Mouse (Mus musculus) MEL (cell line): ENCODE results near the gene Fbxo48. TPM values are rescaled to one million over a fixed set of nuclear protein-coding genes. Genes with fewer than 3 reads are reported as not detected.

Source experiments
- DNase-seq: peaks from one replicate; pipeline ENCODE4 v3.0.0; 2011; ENCODE audit warnings: low read depth, low spot score
- H3K27ac ChIP-seq: 2 replicates; pipeline ENCODE4 v1.5.1; 2012; ENCODE audit warnings: low read depth, mild to moderate bottlenecking, control low read depth, low read length, moderate library complexity; ENCODE audit not compliant: control insufficient read depth
- H3K27me3 ChIP-seq, 2 experiments: fragments of 150-350 bp in 1 of 2; sonication (generic) in 1 of 2; 2 replicates each; pipeline ENCODE4 v1.6.1; 2012; ENCODE audit warnings: low read length in 2 of 2, mild to moderate bottlenecking in 2 of 2, improper control_type of control experiment in 1 of 2, moderate library complexity in 1 of 2; ENCODE audit not compliant: insufficient read depth in 2 of 2, control insufficient read depth in 1 of 2
- H3K36me3 ChIP-seq, 2 experiments: 2 replicates each; pipeline ENCODE4 v1.6.1; 2012 to 2014; ENCODE audit warnings: low read length in 2 of 2, improper control_type of control experiment in 1 of 2, inconsistent platforms in 1 of 2, mild to moderate bottlenecking in 1 of 2; ENCODE audit not compliant: insufficient read depth in 2 of 2, control insufficient read depth in 1 of 2
- H3K4me1 ChIP-seq, 2 experiments: fragments of 150-350 bp in 1 of 2; sonication (generic) in 1 of 2; 2 replicates each; pipeline ENCODE4 v1.6.1; 2012; ENCODE audit warnings: low read length in 2 of 2, improper control_type of control experiment in 1 of 2, mild to moderate bottlenecking in 1 of 2; ENCODE audit not compliant: insufficient read depth in 2 of 2, control insufficient read depth in 1 of 2
- H3K4me3 ChIP-seq, 2 experiments: fragments of 150-350 bp in 1 of 2; sonication (generic) in 1 of 2; 2 replicates each; pipeline ENCODE4 v1.5.1; 2012; ENCODE audit warnings: low read depth in 2 of 2, low read length in 2 of 2, mild to moderate bottlenecking in 2 of 2, moderate library complexity in 2 of 2, control low read depth in 1 of 2, improper control_type of control experiment in 1 of 2; ENCODE audit not compliant: control insufficient read depth in 1 of 2, insufficient read depth in 1 of 2
- H3K79me2 ChIP-seq: 2 replicates; pipeline ENCODE4 v1.6.1; 2012; ENCODE audit warnings: mild to moderate bottlenecking, low read length, moderate library complexity; ENCODE audit not compliant: control insufficient read depth, poor library complexity, insufficient read depth
- H3K9ac ChIP-seq: 2 replicates; pipeline ENCODE4 v1.6.1; 2012; ENCODE audit warnings: low read depth, mild to moderate bottlenecking, control low read depth, low read length, moderate library complexity; ENCODE audit not compliant: control insufficient read depth, poor library complexity, severe bottlenecking
- H3K9me3 ChIP-seq: fragments of 150-350 bp; sonication (generic); replicated peaks from 2 replicates; pipeline ENCODE4 v1.6.1; 2012; ENCODE audit warnings: mild to moderate bottlenecking, low read length, improper control_type of control experiment, moderate library complexity; ENCODE audit not compliant: insufficient read depth
- BHLHE40 ChIP-seq: IDR thresholded peaks from 2 replicates; pipeline ENCODE4 v1.6.1; 2012; ENCODE audit warnings: low read depth, mild to moderate bottlenecking, inconsistent platforms, low read length, improper control_type of control experiment, borderline replicate concordance
- CHD1 ChIP-seq: IDR thresholded peaks from 2 replicates; pipeline ENCODE4 v1.6.1; 2012; ENCODE audit warnings: low read depth, mild to moderate bottlenecking, inconsistent platforms, low read length, improper control_type of control experiment
- CHD2 ChIP-seq: IDR thresholded peaks from 2 replicates; pipeline ENCODE4 v1.6.1; 2011; ENCODE audit warnings: low read length, improper control_type of control experiment
- CTCF ChIP-seq, 3 experiments: IDR thresholded peaks in 2 of 3; conservative IDR thresholded peaks in 1 of 3; 2 replicates each; pipeline ENCODE4 v1.5.1; 2011 to 2012; ENCODE audit warnings: low read length in 3 of 3, low read depth in 2 of 3, mild to moderate bottlenecking in 2 of 3, improper control_type of control experiment in 1 of 3, inconsistent platforms in 1 of 3, mixed read lengths in 1 of 3, moderate library complexity in 1 of 3; ENCODE audit not compliant: control insufficient read depth in 1 of 3, insufficient read depth in 1 of 3, poor library complexity in 1 of 3, severe bottlenecking in 1 of 3
- ELF1 ChIP-seq: IDR thresholded peaks from 2 replicates; pipeline ENCODE4 v1.6.1; 2014; ENCODE audit warnings: low read depth, mild to moderate bottlenecking, inconsistent platforms, low read length, improper control_type of control experiment, moderate library complexity
- EP300 ChIP-seq, 2 experiments: IDR thresholded peaks; 2 replicates each; pipeline ENCODE4 v1.6.1; 2011; ENCODE audit warnings: improper control_type of control experiment in 2 of 2, low read length in 2 of 2, low read depth in 1 of 2, mild to moderate bottlenecking in 1 of 2
- ETS1 ChIP-seq: IDR thresholded peaks from 2 replicates; pipeline ENCODE4 v1.6.1; 2012; ENCODE audit warnings: low read depth, mild to moderate bottlenecking, inconsistent platforms, low read length, improper control_type of control experiment, moderate library complexity
- GABPA ChIP-seq: IDR thresholded peaks from 2 replicates; pipeline ENCODE4 v1.6.1; 2012; ENCODE audit warnings: low read depth, mild to moderate bottlenecking, inconsistent platforms, low read length, improper control_type of control experiment, moderate library complexity
- GATA1 ChIP-seq: IDR thresholded peaks from 2 replicates; pipeline ENCODE4 v1.6.1; 2011; ENCODE audit warnings: low read depth, low read length, improper control_type of control experiment
- HCFC1 ChIP-seq: IDR thresholded peaks from 2 replicates; pipeline ENCODE4 v1.6.1; 2012; ENCODE audit warnings: low read depth, mild to moderate bottlenecking, inconsistent platforms, low read length, improper control_type of control experiment, moderate library complexity
- JUND ChIP-seq: IDR thresholded peaks from 2 replicates; pipeline ENCODE4 v1.6.1; 2011; ENCODE audit warnings: low read depth, mild to moderate bottlenecking, improper control_type of control experiment, low read length
- KAT2A ChIP-seq: conservative IDR thresholded peaks from 2 replicates; pipeline ENCODE4 v1.6.1; 2012; ENCODE audit warnings: low read depth, low read length, improper control_type of control experiment, inconsistent platforms
- MAFK ChIP-seq: IDR thresholded peaks from 2 replicates; pipeline ENCODE4 v1.6.1; 2011; ENCODE audit warnings: low read depth, mild to moderate bottlenecking, low read length, improper control_type of control experiment, borderline replicate concordance
- MAX ChIP-seq: IDR thresholded peaks from 2 replicates; pipeline ENCODE4 v1.6.1; 2011; ENCODE audit warnings: low read length, improper control_type of control experiment
- MAZ ChIP-seq: IDR thresholded peaks from 2 replicates; pipeline ENCODE4 v1.6.1; 2012; ENCODE audit warnings: low read depth, mild to moderate bottlenecking, inconsistent platforms, low read length, improper control_type of control experiment
- MEF2A ChIP-seq: IDR thresholded peaks from 2 replicates; pipeline ENCODE4 v1.6.1; 2014; ENCODE audit warnings: low read depth, mild to moderate bottlenecking, inconsistent platforms, low read length, improper control_type of control experiment; ENCODE audit not compliant: poor library complexity, insufficient replicate concordance, severe bottlenecking; ENCODE audit errors: extremely low read depth
- MXI1 ChIP-seq: IDR thresholded peaks from 2 replicates; pipeline ENCODE4 v1.6.1; 2011; ENCODE audit warnings: mild to moderate bottlenecking, low read depth, low read length, improper control_type of control experiment
- MYB ChIP-seq: IDR thresholded peaks from 2 replicates; pipeline ENCODE4 v1.6.1; 2011; ENCODE audit warnings: mild to moderate bottlenecking, low read depth, low read length, improper control_type of control experiment
- MYC ChIP-seq: IDR thresholded peaks from 2 replicates; pipeline ENCODE4 v1.6.1; 2011; ENCODE audit warnings: low read depth, mild to moderate bottlenecking, low read length, improper control_type of control experiment, moderate library complexity
- NELFE ChIP-seq: IDR thresholded peaks from 2 replicates; pipeline ENCODE4 v1.6.1; 2011; ENCODE audit warnings: low read depth, low read length, improper control_type of control experiment
- NRF1 ChIP-seq: IDR thresholded peaks from 2 replicates; pipeline ENCODE4 v1.6.1; 2014; ENCODE audit warnings: low read depth, mild to moderate bottlenecking, inconsistent platforms, low read length, improper control_type of control experiment, moderate library complexity; ENCODE audit not compliant: poor library complexity, insufficient read depth, severe bottlenecking
- POLR2A ChIP-seq, 2 experiments: IDR thresholded peaks; 2 replicates each; pipeline ENCODE4 v1.6.1; 2011 to 2012; ENCODE audit warnings: low read length in 2 of 2, mild to moderate bottlenecking in 2 of 2, control low read depth in 1 of 2, improper control_type of control experiment in 1 of 2, low read depth in 1 of 2, moderate library complexity in 1 of 2; ENCODE audit not compliant: control insufficient read depth in 1 of 2, insufficient read depth in 1 of 2, poor library complexity in 1 of 2
- POLR2AphosphoS2 ChIP-seq: IDR thresholded peaks from 2 replicates; pipeline ENCODE4 v1.6.1; 2011; ENCODE audit warnings: low read length, improper control_type of control experiment
- POLR2AphosphoS5 ChIP-seq: IDR thresholded peaks from 2 replicates; pipeline ENCODE4 v1.6.1; 2012; ENCODE audit warnings: low read depth, borderline replicate concordance, mild to moderate bottlenecking, inconsistent platforms, low read length, moderate library complexity, mixed read lengths
- RAD21 ChIP-seq: IDR thresholded peaks from 2 replicates; pipeline ENCODE4 v1.6.1; 2011; ENCODE audit warnings: mild to moderate bottlenecking, low read depth, low read length, improper control_type of control experiment
- RCOR1 ChIP-seq: IDR thresholded peaks from 2 replicates; pipeline ENCODE4 v1.6.1; 2012; ENCODE audit warnings: low read depth, mild to moderate bottlenecking, inconsistent platforms, low read length, improper control_type of control experiment
- SMC3 ChIP-seq: IDR thresholded peaks from 2 replicates; pipeline ENCODE4 v1.6.1; 2011; ENCODE audit warnings: low read depth, low read length, improper control_type of control experiment
- TAL1 ChIP-seq: IDR thresholded peaks from 2 replicates; pipeline ENCODE4 v1.6.1; 2012; ENCODE audit warnings: mild to moderate bottlenecking, inconsistent platforms, low read length, moderate library complexity, mixed read lengths
- TBP ChIP-seq: IDR thresholded peaks from 2 replicates; pipeline ENCODE4 v1.8.0; 2011; ENCODE audit warnings: low read depth, low read length, improper control_type of control experiment
- TCF12 ChIP-seq: IDR thresholded peaks from 2 replicates; pipeline ENCODE4 v1.6.1; 2014; ENCODE audit warnings: low read depth, mild to moderate bottlenecking, inconsistent platforms, low read length, improper control_type of control experiment, moderate library complexity
- UBTF ChIP-seq: IDR thresholded peaks from 2 replicates; pipeline ENCODE4 v1.6.1; 2012; ENCODE audit warnings: low read depth, mild to moderate bottlenecking, inconsistent platforms, low read length, improper control_type of control experiment, moderate library complexity, borderline replicate concordance; ENCODE audit not compliant: insufficient read depth
- USF1 ChIP-seq: IDR thresholded peaks from 2 replicates; pipeline ENCODE4 v1.6.1; 2014; ENCODE audit warnings: low read depth, mild to moderate bottlenecking, inconsistent platforms, low read length, improper control_type of control experiment, moderate library complexity
- USF2 ChIP-seq, 2 experiments: IDR thresholded peaks; 2 replicates each; pipeline ENCODE4 v1.6.1; 2011 to 2012; ENCODE audit warnings: improper control_type of control experiment in 2 of 2, low read length in 2 of 2, borderline replicate concordance in 1 of 2, inconsistent platforms in 1 of 2, low read depth in 1 of 2, mild to moderate bottlenecking in 1 of 2; ENCODE audit not compliant: insufficient read depth in 1 of 2
- ZC3H11A ChIP-seq: IDR thresholded peaks from 2 replicates; pipeline ENCODE4 v1.6.1; 2012; ENCODE audit warnings: low read depth, mild to moderate bottlenecking, inconsistent platforms, low read length, improper control_type of control experiment
- ZKSCAN1 ChIP-seq: IDR thresholded peaks from 2 replicates; pipeline ENCODE4 v1.6.1; 2012; ENCODE audit warnings: low read depth, mild to moderate bottlenecking, inconsistent platforms, low read length, improper control_type of control experiment, moderate library complexity
- ZMIZ1 ChIP-seq: IDR thresholded peaks from 2 replicates; pipeline ENCODE4 v1.6.1; 2012; ENCODE audit warnings: low read depth, mild to moderate bottlenecking, inconsistent platforms, low read length, improper control_type of control experiment, moderate library complexity
- ZNF384 ChIP-seq: IDR thresholded peaks from 2 replicates; pipeline ENCODE4 v1.6.1; 2012; ENCODE audit warnings: low read depth, mild to moderate bottlenecking, inconsistent platforms, low read length, improper control_type of control experiment
- polyA plus RNA-seq, 2 experiments: library from polyadenylated mRNA; stranded (reverse) in 1 of 2; unstranded in 1 of 2; fragments of >175 nt in 1 of 2; fragments of >200 nt in 1 of 2; gene quantifications; 2 replicates each; pipeline versions ENCODE4 v1.2.1 to v1.2.4; 2012; ENCODE audit warnings: low replicate concordance in 2 of 2, low read depth in 1 of 2; ENCODE audit not compliant: insufficient read length in 2 of 2, insufficient read depth in 1 of 2, missing spikeins in 1 of 2
- total RNA-seq: library from RNA; depleted of rRNA; stranded (reverse); fragments of 300-350 nt; gene quantifications from 2 replicates; pipeline ENCODE4 v1.2.3, GENCODE M21; 2012

Fbxo48 gene
- total and polyA plus RNA-seq, 3 experiments = 3.4 to 5.2 TPM; not detected in 1

GRCm38 (mm10) chr11:16969650-16970049 is 18.5 kb downstream of the Fbxo48 start:
- peaks cover 13 to 62% of the 10 kb centered on the region in 2 experiments for H3K36me3 ChIP-seq
- H3K9ac ChIP-seq = 0 out of 2 replicates have a peak overlapping the region, but pooled peaks have one; percentile 7
- H3K4me1 ChIP-seq = peaks cover 32 to 33% of the 10 kb centered on the region in 2 experiments
- peak overlapping the region; percentile 83 for H3K27ac ChIP-seq
- no peaks in the 10 kb centered on the region for H3K27me3 ChIP-seq
- no peaks in the 10 kb centered on the region for H3K9me3 ChIP-seq
- peak; percentile 89 for DNase-seq
- H3K4me3 ChIP-seq = no peak overlapping the region
- no peaks in the 10 kb centered on the region for H3K79me2 ChIP-seq
- TF ChIP-seq TCF12 (peak; percentile 91), POLR2AphosphoS5 (no peak), POLR2A (IDR thresholded peaks at IDR 0.05; ENCODE audit: control insufficient read depth in 1 of 2, insufficient read depth in 1 of 2, low read depth in 1 of 2, low read length in 2 of 2, poor library complexity in 1 of 2) (no peak), GABPA (no peak), CHD1 (no peak), ZNF384 (peak; percentile 62), NELFE (no peak), RCOR1 (peak; percentile 99), KAT2A (0 out of 2 replicates have a peak, but pooled peaks have one; percentile 44), USF1 (no peak), SMC3 (peak; percentile 26), MXI1 (peak; percentile 75; the same call in 1 of the 2 replicates), TBP (no peak), EP300 (IDR thresholded peaks at IDR 0.05; ENCODE audit: low read depth in 1 of 2, low read length in 2 of 2) (peak; percentile 95 to 98), MAFK (peak; percentile 87; the same call in 1 of the 2 replicates), GATA1 (peak; percentile 94), ZC3H11A (no peak), POLR2AphosphoS2 (peak; percentile 77), ETS1 (peak; percentile 96), ZMIZ1 (no peak), JUND (no peak; the same call in 1 of the 2 replicates), HCFC1 (peak; percentile 39; the same call in 1 of the 2 replicates), MAX (no peak), TAL1 (peak; percentile 69), UBTF (no peak), ZKSCAN1 (no peak; the same call in 1 of the 2 replicates), MEF2A (no peak), NRF1 (no peak), CHD2 (peak; percentile 22; the same call in 1 of the 2 replicates), CTCF (IDR thresholded peaks at IDR 0.05 in 2 of 3, conservative IDR thresholded peaks at IDR 0.05 in 1 of 3; ENCODE audit: control insufficient read depth in 1 of 3, insufficient read depth in 1 of 3, low read depth in 2 of 3, low read length in 3 of 3, poor library complexity in 1 of 3, severe bottlenecking in 1 of 3) (no peak), MYC (no peak), MYB (peak; percentile 29; the same call in 1 of the 2 replicates), RAD21 (no peak), BHLHE40 (peak; percentile 79; the same call in 1 of the 2 replicates), MAZ (no peak), ELF1 (peak; percentile 29; the same call in 1 of the 2 replicates), USF2 (IDR thresholded peaks at IDR 0.05; ENCODE audit: borderline replicate concordance in 1 of 2, insufficient read depth in 1 of 2, low read depth in 1 of 2, low read length in 2 of 2) (no peak)
